Mouse (Mus musculus): ENCODE data around the gene Olfr292. TPM values are rescaled to one million over a fixed set of nuclear protein-coding genes. Genes with fewer than 3 reads are reported as not detected.

Gene Olfr292
- not detected for total RNA-seq (2021)
- long read RNA-seq, experiment 1, result 0 reads
- long read RNA-seq, experiment 2, result 0 reads

DNA sequence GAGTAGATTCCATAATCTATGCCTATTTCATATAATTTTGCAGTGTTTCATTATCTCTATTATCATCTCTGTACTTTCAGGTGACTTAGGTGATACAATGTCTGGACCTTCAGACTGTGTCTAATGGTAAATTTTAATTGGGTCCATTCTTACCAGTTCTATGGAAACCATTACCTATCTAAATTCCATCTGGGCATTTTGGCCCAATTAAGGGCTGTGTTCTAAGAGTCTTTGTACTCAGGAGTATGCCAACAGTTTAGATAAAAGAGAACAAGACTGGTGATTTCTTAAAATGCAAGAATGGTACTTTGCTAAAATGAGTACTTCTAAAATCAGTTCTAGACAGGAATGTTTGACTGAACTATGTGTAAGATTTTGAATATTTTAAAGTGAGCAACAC lies at the start of gene Olfr292:
Olfr292 (plus strand) TSS at position 301 of the 400 bp plus-strand sequence.
- DNase-seq, result no peak

DNA sequence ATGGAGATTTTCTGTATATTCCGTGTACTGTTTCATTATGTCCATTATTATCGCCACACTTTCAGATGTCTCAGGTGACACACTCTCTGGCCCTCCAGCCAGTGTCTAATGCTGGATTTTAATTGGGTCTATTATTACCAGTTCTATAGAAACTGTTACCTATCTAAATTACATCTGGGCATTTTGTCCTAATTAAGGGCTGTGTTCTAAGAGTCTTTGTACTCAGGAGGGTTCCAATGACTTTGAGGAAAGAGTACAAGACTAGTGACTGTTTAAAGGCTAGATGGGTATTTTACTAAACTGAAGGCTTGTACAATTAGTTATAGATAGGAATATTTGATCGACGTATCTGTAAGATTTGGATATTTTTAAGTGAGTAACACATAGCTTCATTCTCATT lies 39.4 kb upstream of the Olfr292 start, which contains the start of gene Olfr293:
Olfr293 (plus strand) TSS at position 301 of the 400 bp plus-strand sequence.
- no peak for DNase-seq

DNA sequence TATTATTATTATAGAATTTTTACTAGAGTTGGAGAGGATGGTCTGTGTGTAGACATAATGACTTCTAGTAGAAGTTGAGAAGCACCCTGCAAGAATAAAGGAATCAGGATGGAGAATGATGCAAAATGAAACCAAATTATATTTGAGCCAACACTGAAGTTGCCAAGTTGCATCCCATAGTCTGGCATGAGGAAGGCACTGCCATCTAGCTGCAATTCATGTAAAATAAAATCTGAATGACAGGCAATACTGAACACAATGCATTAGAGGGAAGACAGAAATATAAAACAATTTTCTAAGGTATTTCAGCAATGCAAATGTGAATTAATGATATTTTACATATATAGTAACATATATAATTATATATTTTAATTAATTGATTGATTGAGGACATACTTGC lies 36.9 kb downstream of the Olfr292 start:
- DNase-seq, result no peak

Other genes with a start within 250 kb of the Olfr292 start
- gene Olfr299, start 228.4 kb upstream of the Olfr292 start, total RNA-seq (2021), result not detected
- not detected for gene Olfr298, start 195.8 kb upstream of the Olfr292 start, total RNA-seq (2021)
- not detected for gene Olfr297, start 168.4 kb upstream of the Olfr292 start, total RNA-seq (2021)
- not detected for gene Olfr295, start 104.5 kb upstream of the Olfr292 start, total RNA-seq (2021)
- not detected for gene Olfr294, start 71.7 kb upstream of the Olfr292 start, total RNA-seq (2021)
- not detected for gene Olfr293, start 39.3 kb upstream of the Olfr292 start, total RNA-seq (2021)
- gene Folh1, start 87.6 kb downstream of the Olfr292 start, total RNA-seq (2021), result under 1 TPM; 0.15 to 0.20 TPM
- gene Vmn2r77, start 106.7 kb downstream of the Olfr292 start, total RNA-seq (2021), result not detected
- not detected for gene Vmn2r78, start 226.8 kb downstream of the Olfr292 start, total RNA-seq (2021)